Mouse (Mus musculus) retina, postnatal 7 days (tissue): ENCODE data around the gene Tnnt3.

ENCODE experiments used
- DNase-seq: peaks from one replicate; pipeline ENCODE4 v3.0.0-alpha.2; 2012; ENCODE audit warnings: low read depth, low spot score

The Tnnt3 gene

DNA sequence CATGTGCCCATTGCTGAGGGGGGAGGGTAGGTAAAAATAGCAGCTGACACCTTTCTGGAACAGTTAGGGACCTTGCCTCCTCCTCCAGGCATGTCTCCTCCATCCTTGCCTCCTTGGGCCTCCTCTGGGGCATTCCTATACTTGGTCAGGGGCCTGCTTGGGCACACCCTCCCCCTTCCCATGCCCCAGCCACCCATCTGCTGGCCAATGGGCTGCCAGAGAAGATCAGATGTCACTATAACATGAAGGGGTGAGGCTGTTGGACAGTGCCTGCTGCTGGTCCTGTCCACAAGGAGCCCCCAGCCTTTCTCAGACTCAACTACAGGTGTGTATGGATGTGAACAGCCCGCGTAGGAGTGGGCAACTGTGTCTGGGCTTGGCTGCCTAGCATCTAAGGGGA lies at the start of gene Tnnt3:
Tnnt3 (plus strand) TSS at position 262 of the 400 bp plus-strand sequence.
- no peak for DNase-seq

DNA sequence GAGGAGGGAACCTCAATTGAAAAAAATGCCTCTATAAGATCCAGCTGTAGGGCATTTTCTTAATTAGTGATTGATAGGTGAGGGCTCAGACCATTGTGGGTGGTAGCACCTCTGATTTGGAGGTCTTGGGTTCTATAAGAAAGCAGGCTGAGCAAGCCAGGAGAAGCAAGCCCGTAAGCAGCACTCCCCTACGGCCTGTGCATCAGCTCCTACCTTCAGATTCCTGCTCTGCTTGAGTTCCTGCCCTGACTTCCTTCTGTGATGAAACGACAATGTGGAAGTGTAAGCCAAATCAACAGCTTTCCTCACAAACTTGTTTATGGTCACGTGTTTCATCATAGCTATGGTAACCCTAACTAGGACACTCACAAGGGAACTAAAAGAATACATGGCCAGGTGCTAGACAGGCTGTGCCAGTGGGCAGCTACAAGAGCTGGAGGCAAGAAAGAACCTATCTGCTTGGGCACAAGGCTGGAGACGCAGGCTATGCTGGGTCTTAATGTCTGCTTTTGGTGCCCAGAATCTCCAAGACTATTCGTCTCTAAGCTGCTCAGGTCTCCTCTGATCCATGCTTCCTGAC lies 49.5 kb upstream of the Tnnt3 start:
- no peak for DNase-seq

DNA sequence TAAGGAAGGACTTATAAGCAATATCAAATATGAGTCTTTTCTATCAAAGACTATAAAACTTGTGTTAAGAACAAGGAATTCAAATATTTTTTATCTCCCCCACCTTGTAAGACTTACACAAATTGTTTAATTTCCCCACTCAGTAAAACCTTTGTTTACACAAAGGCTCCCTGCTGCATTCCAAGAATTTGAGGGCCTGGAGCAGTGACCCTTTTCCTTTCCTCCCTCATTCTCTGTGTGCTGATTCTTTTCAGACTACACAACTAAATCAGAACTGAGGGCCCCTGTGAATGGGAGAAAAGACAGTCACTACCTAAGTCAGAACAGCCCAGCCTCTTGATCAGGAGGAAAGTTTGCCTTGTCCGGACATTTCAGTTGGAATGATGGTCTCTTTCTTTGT lies 43.9 kb upstream of the Tnnt3 start:
- DNase-seq: no peak

DNA sequence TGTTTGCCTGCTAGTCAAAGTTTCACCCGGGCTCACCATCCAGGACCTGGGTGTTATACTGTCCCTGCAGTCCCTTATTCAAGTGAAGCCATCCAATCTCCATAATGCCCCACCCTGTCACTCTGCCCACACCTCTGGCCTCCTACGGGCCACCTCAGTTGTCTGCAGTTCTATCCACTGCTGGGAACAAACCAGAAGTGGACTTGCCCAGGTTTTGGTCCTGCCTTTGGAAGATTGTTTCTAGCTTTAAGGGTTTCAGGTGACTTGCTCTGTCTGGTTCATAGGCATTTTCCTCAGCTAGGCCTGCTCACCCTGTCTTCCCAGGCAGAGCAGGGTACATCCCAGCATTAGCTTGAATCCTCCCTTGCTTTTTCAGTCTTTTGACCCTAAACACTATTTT lies 43.4 kb upstream of the Tnnt3 start:
- no peak for DNase-seq

DNA sequence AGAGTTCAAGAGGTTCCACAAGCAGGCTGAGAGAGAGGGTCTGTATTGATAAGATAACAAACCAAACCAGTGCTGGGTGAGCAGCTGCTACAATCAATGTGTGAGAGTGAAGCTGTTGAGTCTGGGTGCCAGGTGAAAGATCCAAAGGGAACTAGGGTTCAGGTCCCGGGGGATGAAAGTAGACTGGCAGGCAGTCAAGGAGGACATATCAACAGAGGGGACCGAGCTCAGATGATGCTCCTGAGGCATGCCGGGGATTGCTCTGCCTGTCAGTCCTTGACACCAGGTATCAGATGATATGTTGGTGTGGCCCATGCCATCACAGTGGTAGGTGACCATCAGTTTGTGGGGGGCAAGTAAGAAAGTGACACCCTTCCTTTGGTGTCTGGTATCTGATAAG lies 41.8 kb upstream of the Tnnt3 start:
- DNase-seq: no peak

DNA sequence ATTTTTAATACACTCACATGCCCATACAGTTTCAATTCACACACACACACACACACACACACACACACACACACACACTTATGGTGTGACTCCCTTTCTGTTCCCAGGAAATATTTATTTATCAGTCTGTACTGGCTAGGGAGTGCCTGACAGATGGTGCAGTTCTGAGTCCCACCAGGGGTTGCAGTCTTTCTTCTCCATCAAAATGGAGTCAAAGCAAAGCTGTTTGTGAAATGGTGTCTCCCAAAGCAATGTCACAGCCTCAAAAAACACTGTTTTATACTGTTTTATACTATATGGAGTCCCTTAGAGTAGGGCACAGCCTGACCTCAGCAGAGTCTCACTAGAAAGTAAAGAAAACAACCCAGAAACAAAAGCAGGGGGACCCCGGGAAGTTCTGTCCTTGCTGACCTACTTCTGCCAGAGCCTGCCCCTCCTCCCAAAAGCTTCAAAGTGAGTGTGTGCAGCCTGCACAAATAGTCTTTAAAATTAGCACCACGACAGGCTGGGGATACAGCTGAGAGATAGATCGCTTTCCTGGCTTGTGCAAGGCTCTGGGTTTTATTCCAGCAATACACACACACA lies 41.3 kb upstream of the Tnnt3 start:
- DNase-seq: no peak

DNA sequence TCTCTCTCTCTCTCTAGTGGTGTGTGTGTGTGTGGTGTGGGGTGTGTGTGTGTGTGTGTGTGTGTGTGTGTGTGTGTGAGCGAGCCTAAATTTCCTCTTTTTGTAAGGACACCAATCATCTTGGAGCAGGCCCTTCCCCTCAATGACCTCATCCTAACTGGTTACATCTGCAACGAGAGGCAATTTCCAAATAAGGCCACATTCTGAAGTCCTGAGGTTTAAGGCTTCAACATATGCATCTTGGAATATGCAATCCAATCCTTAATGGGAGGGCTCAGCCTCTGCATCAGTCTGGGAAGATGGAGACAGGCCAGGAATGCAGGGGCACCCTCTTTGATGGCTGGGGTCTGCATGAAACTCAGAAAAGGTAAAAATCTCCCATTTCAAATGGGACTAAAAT lies 40.6 kb upstream of the Tnnt3 start:
- DNase-seq: no peak

DNA sequence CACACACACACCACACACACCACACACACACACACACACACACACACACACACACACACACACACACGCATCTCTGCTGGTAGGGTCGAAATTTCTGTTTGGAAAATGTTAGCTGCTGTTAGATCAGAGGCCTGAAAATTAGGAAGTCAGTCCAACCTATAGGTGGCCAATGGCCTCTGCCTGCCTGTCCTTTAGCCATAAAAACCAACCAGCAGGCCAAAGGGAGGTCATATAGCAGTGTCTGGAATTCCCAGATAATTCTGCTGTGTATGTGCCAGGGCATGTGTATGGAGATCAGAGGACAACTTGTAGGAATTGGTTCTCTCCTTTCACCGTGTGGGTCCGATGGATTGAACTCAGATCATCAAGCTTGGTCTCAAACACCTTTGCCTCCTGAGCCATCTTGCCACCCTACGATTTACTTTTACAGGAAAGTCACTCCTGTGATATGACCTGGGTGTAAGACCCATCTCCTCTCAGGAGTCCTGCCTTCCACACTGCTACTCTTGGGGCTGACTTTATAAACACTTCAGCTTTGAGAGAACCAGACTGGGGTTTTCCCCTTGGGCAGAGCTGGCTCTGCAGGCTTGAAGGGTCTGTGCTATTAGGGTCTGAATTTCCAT lies 39.8 kb upstream of the Tnnt3 start:
- no peak for DNase-seq

DNA sequence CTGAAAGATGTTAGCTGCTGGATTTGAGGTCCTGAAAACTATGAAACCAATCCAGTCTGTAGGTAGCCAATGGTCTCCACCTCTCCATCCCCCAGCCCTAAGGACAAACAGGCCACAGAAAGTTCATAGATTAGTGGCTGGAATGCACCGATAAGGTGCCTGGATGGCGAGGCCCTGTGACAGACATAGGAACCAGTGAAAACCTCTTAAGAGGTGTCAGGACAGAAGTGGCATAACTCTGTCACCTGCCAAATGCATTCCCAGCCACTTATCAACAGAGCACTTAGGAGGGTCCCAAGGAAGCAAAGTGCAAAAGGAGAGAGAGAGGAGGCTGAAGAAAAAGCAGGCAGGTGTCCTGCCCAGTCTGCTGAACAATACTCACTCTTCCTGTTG lies 39.3 kb upstream of the Tnnt3 start:
- DNase-seq: no peak

DNA sequence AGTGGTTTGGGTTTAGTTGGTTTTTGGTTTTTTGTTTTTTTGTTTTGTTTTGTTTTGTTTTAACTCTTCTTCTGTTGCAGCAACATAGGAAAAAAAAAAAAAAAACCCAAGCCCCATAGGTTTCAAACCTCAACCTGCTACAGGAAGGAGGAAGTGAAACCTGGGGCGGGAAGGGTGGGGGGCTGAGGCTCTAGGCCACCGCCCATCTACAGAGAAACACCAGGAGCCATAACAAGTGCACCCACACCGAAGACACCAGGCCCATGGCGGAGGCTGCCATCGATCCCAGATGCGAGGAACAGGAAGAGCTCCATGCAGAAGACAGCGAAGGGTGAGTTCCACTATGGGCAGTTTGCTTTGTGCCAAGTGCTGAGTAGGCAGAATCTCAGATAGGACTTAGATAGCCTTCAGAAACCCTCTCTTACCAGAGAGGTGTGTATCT lies 38.0 kb upstream of the Tnnt3 start, which contains the start of gene Lsp1:
Lsp1 (plus strand) TSS at position 174 of the 442 bp plus-strand sequence.
- no peak for DNase-seq

DNA sequence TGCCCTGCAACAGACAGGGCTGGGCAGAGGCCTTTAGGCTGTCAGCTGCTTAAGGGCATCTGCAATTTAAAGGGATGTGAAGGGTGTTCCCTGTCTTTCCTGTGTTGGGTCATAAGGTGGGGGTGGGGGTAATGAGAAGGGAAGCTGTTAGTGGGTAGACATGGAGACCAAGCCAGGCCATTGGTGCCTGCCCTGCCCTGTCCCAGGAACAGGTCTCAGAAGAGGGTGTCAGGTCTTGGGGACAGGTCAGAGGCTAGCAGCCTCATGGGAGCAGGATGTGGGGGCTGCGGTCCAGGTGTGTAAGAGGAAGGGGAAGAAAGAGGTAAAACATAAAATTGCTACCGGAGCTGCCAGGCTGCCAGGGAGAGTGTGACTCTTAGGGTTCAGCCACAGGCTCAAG lies 37.2 kb upstream of the Tnnt3 start:
- DNase-seq: no peak

DNA sequence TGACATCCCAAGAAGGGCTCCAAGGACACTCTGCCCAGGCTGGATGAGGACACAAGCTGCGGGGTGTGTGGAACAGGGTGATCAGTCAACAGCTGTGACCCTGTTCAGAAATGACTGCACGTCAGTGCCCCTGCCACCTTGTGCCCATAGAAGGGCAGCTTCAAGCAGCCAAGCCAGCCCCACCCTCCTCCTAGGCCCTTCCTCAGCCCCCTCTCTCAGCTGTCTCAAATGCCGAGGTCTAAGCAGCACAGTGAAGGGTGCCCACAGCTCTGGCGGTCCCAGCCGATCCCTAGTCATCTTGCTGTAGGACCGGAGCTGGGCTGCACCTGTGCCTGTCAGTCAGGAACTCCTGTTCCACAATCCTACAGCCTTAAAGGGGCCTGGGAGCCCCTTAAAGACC lies 36.4 kb upstream of the Tnnt3 start:
- no peak for DNase-seq

DNA sequence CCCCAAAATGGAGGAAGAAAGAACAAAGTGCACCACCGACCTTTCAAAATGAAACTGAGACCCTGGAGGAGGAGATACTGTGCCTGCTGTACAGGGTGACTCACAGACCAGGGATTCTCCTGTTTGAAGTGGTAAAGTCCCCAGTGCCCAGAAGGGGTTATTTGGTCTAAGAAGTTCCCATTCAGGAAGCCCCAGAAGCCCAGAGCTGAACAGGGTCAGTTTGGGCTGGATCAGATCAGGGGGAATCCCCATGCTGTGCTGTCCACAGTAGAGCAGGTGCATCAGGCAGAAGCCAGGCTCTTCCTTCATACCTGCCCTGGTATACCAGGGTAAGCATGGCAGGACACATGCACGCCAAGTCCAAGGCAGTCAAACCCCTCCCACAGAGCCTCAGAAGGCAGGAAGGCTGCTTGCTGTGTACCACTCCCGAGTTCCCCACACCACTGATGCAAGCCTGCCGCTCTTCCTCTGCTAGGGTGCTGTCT lies 36.0 kb upstream of the Tnnt3 start:
- DNase-seq: no peak

DNA sequence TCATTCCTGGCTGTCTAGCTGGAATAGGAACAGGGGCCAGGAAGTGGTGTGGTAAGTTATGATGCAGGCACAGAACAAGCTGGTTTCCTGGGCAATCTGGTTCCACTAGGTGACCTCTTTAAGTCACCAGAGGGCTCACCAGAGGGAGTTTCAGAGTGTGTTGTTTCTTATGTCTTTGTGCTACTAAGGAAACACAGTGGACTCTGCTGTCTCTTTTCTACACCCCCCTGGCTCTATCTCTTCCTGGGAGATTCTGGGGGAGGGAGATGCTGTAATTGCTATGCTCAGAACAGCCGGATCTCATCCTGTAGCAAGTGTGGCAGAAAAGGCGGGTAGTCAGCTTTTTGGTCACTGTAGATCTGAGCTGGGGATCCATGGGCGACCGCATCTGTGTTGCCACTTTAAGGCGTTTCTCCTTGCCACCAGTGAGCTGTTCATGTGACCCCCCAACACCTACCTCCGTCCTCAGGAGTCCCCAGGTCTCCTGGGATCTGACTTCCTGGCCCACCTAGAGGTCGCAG lies 28.4 kb upstream of the Tnnt3 start:
- no peak for DNase-seq

DNA sequence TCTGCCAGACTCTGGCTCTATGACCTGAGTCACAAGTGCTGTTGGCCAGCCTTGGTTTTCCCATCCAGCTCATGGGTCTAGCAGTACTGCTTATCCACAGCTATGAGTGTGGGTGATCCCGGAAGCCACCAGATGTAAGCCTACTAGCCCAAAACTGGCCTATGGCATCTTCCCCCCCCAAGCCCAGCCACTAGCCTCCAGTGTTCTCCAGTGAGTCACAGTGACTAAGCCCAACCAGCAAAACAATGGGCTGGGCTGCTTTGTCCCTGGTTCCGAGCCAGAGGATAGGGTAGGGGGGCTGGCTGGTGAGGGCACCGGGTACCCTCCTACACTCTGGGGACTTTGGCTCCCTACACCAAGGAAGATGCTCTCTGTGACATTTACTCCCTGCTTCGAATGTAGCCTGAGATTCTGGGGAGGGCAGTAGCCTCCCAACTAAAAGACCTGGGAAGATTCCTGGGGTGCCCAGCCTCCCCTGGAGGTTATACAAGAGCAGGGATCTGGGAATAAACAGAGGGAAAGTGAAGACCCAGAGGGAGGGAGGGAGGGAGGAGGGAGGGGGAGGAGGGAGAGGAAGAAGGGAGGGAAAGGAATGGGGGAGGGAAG lies 27.7 kb upstream of the Tnnt3 start:
- no peak for DNase-seq

DNA sequence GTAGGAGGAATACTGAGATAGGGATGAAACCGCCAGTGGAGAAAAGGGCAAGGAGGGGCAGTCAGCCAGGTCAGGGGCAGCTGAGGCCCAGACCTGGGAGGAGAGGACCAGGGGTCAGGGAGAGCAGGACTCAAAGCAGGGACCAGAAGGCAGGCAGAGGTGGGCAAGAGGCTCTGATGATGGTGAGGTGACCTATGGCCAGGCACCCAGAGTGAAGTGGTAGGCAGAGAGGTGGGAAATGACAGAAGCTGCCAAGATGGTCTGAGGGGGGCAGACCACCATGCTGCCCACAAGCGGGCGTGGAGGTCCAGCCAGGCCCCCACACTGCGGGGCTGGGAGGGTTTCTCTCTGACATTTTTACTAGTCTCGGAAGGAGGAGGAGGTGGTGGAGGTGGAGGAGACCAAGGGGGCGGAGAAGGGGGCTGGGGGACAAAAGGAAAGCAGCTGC lies 27.2 kb upstream of the Tnnt3 start:
- DNase-seq: no peak

DNA sequence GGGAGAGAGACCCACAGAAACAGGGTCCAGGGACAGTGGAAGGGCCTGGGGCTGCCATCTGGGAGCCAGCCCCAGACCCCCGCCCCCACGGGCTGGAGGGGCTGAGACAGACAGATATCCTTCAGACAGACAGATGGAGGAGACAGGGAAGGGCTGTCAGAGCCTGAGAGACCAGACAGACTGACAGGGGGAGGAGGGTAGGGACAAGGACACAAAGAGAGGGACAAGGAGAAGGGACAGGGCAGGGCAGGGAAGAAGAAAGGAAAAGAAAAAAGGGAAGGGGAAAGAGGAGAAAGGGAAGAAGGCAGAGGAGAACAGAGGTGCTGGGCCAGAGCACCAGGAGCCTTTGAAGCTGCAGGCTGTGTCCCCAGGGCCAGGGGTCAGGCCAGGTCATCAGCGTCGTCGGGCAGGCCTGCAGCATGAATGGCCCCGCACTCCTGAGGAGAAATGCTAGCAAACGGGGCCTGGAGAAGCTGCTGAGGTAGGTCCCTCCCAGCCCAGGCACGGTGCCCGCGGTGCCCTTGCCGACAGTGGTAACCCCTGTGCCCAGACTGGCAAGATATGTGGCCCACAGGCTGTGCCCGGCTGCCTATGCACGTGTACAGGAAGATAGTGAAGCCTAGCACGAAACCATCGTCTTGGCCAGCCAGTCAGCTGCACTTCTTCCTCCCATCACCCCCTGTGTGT lies 26.6 kb upstream of the Tnnt3 start:
- DNase-seq: no peak

DNA sequence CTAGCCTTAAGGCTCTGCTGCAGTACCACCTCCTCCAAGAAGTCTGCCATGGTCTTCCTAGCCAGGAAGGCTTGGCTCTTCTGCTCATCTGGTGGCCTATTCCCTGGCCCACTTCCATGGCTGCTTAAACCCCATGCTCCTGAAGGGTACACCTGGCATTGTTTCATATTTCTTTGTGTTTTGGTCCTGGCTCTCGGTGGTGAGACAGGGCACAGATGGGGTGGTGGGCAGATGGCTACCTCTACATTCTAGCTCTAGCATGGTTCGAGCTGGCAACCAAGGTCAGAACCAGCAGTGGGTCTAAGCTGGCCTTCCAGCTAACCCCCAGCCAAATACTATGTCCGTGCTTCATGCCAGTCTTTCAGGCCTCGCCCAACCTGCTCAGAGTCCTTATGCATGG lies 25.7 kb upstream of the Tnnt3 start:
- no peak for DNase-seq

DNA sequence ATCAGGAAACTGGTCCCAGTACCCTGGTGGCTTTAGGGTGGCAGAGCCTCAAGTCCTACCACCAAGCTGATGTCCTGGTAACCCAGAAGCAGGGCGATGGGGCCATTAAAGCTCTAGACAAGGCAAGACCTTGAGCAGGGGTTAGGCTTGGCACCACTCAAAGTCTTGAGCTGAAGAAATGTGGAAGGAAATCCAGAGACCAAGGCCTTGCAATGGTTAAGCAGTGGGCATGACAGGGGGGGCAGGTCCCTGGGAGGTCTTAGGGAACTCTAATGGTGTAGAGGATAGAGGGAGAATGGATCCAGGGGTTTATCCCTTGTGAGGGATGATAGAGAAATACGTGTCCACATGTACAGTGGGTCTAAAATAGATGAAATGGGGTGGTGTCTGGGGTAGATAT lies 25.2 kb upstream of the Tnnt3 start:
- DNase-seq: no peak

DNA sequence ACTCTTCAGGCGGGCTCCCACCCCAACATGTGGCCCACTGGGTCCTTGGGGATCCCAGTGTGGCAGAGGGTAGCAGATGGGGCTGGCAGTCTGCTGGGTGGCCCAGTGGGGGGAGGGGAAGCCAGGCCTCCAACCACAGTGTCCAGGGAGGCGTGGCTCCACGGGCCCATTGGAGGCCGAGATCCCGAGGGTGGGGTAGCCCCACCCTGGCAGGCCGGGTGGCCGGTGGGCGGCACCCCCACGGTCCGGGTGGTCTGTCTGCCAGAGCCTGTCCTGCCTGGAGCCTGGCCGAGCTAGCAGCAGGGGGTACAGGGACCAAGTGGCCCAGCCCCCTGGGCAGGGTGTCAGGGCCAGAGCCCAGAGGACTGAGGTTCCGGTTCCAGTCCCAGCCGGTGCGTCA lies 23.8 kb upstream of the Tnnt3 start:
- DNase-seq: no peak

DNA sequence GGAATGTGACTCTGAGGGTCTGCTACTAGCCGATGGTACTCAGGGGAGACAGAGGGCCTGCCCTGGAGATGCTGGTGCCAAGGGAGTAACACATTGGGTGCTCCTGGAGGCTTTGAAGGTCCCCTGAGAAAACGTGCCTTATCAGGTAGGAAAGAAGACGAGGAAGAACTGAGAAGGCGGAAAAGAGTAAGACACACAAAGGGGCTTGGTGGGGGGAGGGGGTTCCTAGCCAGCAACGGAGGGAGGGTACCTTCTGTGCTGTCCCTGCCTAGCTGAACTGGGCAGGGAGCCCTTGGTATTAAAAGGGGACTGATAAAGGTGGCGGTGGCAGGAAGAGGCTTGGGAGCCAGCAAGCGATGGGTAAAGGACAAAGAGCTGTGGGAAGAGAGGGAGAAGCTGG lies 23.0 kb upstream of the Tnnt3 start:
- no peak for DNase-seq

DNA sequence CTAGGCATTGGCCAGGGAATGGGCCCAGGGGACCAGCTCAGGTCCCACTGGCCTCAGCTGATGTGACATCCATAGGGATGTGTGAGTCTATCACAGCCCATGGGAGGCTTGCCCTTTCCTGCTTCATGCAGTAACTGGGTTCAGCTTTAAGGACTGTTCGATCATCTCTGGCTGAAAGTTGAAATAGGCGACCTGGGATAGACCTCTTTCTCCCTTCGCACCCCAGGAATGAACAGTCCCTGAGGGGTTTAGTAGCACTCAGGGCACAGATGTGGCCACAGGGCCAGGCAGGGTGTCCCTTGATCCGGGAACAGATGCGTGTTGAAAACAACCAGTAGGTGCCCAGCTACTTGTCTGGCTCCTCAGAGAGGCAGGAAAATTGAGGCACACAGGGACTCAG lies 22.4 kb upstream of the Tnnt3 start:
- DNase-seq: no peak
